Mouse (Mus musculus) cerebellum, postnatal 14 days (tissue): ENCODE measurements around the gene Phldb1.
"Not testable (repeated sequence)": the region's sequence is repeated elsewhere in the genome, so short reads cannot be mapped to it uniquely, and the experiment has no call there.

ENCODE experiments used
- DNase-seq, 2 experiments: peaks; one replicate each; pipeline ENCODE4 v3.0.0; 2021; ENCODE audit warnings: mixed read lengths in 2 of 2

Phldb1 gene

GRCm38 (mm10) chr9:44734524-44735494 lies at the start of gene Phldb1:
TSS of gene Phldb1 (minus strand) at chr9:44735198.
- peak; percentile 55 to 72 for DNase-seq

GRCm38 (mm10) chr9:44772750-44773651 lies 38.0 kb upstream of the Phldb1 start:
- peak; percentile 96 to 97 for DNase-seq

DNA sequence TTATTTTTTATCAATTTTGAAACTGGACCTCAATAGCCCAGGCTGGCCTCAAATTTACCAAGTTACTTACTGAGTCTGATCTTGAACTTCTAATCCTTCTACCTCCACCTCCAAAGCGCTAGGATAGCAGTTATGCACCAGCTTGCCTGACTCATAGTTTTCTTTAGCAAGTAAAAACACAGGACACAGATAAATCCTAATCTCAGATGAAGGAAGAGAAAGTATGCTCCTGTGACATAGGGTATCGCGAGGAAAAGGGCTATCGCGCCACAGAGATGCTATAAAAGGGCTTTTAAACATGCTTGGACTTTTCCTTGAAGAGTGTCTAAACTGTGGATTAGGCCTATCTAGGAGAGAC lies 37.4 kb upstream of the Phldb1 start:
- no peak for DNase-seq

GRCm38 (mm10) chr9:44771376-44771775 lies 36.4 kb upstream of the Phldb1 start:
- no peak for DNase-seq

- DNase-seq = not testable (repeated sequence)
These were observed 33.0 kb upstream of the Phldb1 start for GRCm38 (mm10) chr9:44768029-44768394.

- DNase-seq = peak; percentile 88 to 90
These were observed 32.4 kb upstream of the Phldb1 start, which contains the start of the genes Arcn1 and Ift46 for GRCm38 (mm10) chr9:44767101-44768028. TSS of gene Arcn1 (minus strand) at chr9:44767845. TSS of gene Ift46 (plus strand) at chr9:44767908.

- DNase-seq = no peak
These were observed 25.9 kb upstream of the Phldb1 start for GRCm38 (mm10) chr9:44760873-44761272.

- DNase-seq = no peak
These were observed 13.5 kb upstream of the Phldb1 start for GRCm38 (mm10) chr9:44748473-44748872.

DNA sequence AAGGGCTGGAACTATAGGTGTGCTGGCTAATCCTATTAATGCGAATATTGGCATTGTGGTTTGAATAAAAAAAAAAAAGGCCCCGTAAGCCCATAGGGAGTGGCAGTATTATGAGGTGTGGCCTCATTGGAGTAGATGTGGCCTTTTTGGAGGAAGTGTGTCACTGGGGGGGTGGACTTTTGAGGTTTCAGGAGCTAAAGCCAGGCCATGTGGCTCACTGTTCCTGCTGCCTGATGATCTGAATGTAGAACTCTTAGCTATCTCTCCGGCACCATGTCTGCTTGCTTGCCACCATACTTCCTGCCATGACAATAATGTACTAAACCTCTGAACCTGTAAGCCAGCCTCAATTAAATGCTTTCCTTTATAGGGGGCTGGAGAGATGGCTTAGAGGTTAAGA lies 12.3 kb upstream of the Phldb1 start:
- DNase-seq = no peak

DNA sequence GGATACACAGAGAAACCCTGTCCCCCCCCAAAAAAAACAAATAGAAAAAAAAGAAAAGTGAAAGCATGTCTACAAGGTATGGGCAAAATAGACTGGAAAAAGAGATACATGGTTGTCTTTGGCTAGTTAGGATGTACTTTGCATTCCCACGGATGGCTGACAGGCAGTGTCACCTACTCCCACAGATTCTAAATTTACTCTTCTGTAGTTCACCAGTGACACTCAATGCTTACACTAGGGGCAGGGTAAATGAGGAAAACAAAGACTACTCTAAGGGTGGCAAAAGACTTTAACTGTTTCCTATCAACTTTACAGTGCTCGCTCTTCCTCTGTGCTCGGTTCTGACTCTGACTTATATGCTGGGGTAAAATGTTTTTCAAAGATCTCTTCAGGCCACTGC lies 11.7 kb upstream of the Phldb1 start:
- DNase-seq = no peak

- no peak for DNase-seq
These were observed 10.4 kb upstream of the Phldb1 start for GRCm38 (mm10) chr9:44745371-44745770.

DNA sequence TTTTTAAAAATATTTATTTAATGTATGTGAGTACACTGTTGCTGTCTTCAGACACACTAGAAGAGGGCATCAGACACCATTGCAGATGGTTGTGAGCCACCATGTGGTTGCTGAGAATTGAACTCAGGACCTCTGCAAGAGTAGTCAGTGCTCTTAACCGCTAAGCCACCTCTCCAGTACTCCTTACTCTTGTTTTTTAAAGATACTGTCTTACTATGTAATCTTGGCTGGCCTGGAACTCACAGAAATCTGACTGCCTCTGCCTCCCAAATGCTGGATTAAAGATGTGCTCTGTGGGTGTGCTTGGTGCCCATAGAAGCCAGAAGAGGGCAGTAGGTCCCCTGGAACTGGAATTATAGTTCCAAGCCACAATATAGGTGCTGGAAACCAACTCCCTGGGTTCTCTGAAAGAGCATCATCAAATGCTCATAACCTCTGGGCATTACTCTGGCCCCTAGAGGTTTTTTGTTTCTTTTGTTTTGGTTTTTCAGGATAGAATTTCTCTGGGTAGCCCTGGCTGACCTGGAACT lies 5.7 kb upstream of the Phldb1 start:
- no peak for DNase-seq

DNA sequence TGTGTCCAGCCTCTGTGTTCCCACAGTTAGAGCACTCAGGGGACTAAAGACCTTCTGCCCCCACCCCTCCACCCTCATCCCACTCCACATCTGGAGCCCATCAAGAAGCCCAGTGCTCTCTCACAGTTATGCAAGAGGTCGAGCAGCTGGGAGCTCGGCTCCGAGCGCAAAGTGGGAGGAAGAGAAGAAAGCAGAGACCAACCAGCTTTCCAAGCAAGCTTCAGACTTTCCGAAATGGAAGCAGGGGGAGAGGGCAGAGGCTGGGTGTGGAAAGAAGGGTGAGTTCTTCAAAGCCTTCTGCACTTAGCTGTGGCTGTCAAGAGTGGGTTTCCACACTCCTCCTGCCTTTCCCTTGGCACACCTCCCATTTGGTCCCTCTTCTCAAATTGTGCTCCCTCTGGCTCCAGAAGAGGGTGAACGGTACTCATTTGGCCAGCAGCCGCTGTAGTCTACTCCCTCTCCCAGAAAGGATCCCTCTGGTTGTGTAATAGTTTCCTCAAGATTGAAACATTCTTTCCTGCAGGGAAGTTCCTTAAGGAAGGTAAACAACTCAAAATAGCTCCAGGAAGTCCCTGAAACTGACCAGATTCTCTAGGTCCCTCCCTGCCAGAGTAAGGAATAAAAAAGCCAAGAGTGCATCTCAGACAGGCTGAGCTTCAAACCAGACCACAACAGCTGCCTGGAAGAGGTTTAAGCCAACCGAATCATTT lies 2.4 kb upstream of the Phldb1 start:
- no peak for DNase-seq

- no peak for DNase-seq
These were observed 1.3 kb upstream of the Phldb1 start for GRCm38 (mm10) chr9:44736301-44736700.

GRCm38 (mm10) chr9:44735886-44736285 lies 888 bp upstream of the Phldb1 start:
- no peak for DNase-seq

DNA sequence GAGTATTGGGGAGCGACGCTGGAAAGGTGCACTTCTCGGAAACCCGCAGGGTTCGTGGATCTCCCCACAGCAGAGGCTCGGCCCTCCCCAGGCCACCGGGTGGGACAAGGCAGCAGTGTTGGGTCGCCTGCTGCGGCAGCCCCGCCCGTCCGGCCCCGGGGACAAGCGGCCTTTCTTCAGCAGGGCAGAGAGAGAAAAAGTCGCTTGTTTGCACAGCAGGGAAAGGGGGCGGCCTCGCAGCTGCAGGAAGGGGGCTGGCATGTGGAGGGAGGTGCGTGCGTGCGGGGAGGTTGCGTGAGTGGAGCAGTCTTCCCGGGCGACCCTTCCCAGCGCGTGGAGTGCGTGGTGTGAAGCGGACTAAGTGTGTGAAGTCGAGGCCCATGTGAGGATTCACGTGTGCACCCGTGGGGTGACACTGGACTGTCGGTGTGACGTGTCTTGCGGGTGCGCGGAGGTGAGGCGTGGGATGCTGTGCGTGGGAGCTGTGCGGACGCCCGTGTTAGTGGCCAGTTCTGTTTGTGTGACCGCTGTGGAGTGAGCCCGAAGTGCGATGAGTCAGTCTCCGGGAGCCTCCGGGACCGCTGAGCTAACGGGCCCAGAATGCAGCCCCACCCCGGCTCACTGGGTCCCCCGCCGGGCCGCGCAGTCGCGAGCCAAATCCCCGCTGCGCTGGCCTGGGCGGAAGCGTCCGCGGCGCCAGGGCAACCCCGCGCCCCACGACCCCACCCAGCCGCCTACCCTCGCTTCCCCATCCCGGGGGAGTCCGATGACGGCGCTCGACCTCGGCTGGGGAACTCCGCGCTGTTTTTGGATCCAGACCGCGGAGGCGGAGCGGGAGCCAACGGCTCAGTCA lies 1.1 kb downstream of the Phldb1 start:
- DNase-seq = peak; percentile 48 to 51

DNA sequence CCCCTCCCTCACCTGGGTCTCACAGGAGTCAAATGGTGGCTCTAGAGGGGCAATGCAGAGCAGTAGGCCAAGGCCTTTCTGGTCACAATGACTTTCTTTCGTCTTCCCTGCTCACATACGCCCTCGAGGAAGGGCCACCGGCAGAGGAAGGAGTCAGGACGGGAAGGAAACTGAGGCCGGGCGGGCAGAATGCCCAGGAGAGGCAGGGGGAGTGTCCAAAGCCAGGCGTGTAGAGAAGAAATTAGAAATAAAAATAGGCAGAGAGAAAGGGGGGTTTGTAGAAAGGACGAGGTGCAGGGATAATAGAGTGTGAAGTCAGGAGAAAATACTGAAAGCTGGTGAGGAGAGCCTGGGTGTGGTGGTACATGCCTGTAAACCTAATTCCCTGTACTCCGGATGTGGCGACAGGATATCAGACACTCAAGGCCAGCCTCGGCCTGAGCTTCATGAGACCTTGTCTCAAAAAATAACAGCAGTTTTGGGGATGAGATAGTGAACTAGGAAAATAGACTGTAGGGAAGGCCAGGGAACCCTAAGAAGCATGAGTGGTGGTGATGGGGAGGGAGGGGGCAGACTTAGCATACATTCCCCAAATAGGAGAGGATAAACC lies 2.0 kb downstream of the Phldb1 start:
- DNase-seq = no peak

DNA sequence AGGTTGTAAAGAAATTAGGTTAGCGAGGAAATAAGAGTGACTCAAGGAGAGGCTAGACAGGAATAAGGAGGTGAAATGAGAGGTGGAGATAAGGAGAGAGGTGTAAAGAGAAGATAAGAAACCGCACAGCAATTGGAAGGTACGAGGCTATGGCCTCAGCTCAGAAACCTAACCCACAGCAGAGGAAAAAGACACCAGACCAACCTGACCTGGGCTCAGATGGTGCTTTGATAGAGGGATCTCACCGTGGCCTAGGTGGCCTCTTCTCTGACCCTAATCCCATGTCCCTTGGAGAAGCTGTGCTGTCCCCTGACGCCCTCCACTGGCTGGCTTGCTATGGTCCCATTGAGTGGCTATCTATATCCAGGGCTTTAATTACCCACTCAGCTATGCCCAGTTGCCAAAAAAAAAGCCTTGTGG lies 2.9 kb downstream of the Phldb1 start:
- DNase-seq = no peak

GRCm38 (mm10) chr9:44727441-44727840 lies 7.6 kb downstream of the Phldb1 start:
- DNase-seq = no peak
